Mouse (Mus musculus): ENCODE measurements at regions not wholly inside any gene's neighbourhood (a gene's known extent, or its start where the extent isn't known, plus 50 kb on each side); places are given as distances from the start of the nearest gene placed in this dataset.
A peak's percentile ranks its signal among the peaks of the same experiment; 100 is the strongest.

DNA sequence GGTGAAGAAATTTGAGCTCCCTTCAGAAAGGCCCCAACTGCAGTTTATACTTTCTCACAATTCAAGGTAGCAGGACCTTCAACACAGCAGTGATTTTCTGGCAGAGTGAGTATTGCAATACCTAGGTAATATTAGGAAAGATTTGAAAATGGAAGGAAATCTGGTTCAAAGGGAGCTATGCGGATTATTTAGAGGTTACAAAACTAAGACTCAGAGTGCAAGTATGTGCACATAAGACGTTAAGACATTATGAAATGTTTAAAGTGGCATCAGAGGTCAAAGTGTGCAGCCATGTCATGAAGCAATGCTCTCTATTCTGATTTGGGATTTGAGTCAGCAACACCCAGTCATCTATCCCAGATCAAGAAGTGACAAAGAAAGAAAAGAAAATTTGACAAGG, 164.6 kb downstream of the Ptn start:
- H3K9me3 ChIP-seq (replicated peaks; ENCODE audit: control insufficient read depth, low read length), result no peaks in the 10 kb centered on the region
- WGBS, result 28% methylated on average over 2 of the region's 2 CpGs

DNA sequence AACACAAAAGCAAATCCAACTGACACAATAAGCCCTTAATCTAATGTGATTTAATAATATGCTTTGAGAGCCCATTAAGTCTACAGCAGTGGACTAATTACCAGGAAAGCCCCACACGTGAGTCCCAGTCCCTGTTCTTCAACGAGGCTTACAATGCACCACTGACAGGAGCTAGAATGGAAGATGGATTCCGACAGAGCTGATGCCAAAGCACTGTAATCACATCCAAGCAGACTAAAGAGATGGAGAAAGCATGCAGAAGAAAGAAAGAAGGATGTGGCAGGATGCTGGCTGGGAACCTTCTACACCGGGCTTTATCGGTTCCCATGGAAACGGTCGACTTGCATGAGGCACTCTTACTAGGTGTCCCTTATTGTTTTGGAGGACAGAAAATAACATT, 165.1 kb downstream of the Ptn start:
- Histone ChIP-seq H3K27ac (ENCODE audit: low read depth, low read length) (peak overlapping the region; percentile 22; the same call in 1 of the 2 replicates), H3K27me3 (replicated peaks; ENCODE audit: control insufficient read depth, insufficient read depth, low read length) (no peaks in the 10 kb centered on the region), H3K4me3 (ENCODE audit: low read depth, low read length) (no peak overlapping the region), H3K4me2 (ENCODE audit: low read length) (no peak overlapping the region), H3K36me3 (ENCODE audit: control insufficient read depth, insufficient read depth, low read length) (no peaks in the 10 kb centered on the region), H3K9me3 (replicated peaks; ENCODE audit: control insufficient read depth, low read length) (no peaks in the 10 kb centered on the region), H3K4me1 (ENCODE audit: control insufficient read depth, insufficient read depth, low read length) (peaks cover 9% of the 10 kb centered on the region), H3K9ac (ENCODE audit: low read length) (no peak overlapping the region)
- 3% methylated on average over 7 of the region's 7 CpGs for WGBS
- DNase-seq (ENCODE audit: low spot score), result peak; percentile 94
- peak; percentile 98 for ATAC-seq

More for the DNA sequence above, 164.6 kb downstream of the Ptn start:
- no peak for ATAC-seq
- Histone ChIP-seq H3K27ac (ENCODE audit: low read depth, low read length) (peak overlapping the region; percentile 22; the same call in 1 of the 2 replicates), H3K4me2 (ENCODE audit: low read length) (no peak overlapping the region), H3K4me1 (ENCODE audit: control insufficient read depth, insufficient read depth, low read length) (peaks cover 9% of the 10 kb centered on the region), H3K4me3 (ENCODE audit: low read depth, low read length) (no peak overlapping the region), H3K9ac (ENCODE audit: low read length) (no peak overlapping the region), H3K36me3 (ENCODE audit: control insufficient read depth, insufficient read depth, low read length) (no peaks in the 10 kb centered on the region), H3K27me3 (replicated peaks; ENCODE audit: control insufficient read depth, insufficient read depth, low read length) (no peaks in the 10 kb centered on the region)
- no peak for DNase-seq (ENCODE audit: low spot score)

DNA sequence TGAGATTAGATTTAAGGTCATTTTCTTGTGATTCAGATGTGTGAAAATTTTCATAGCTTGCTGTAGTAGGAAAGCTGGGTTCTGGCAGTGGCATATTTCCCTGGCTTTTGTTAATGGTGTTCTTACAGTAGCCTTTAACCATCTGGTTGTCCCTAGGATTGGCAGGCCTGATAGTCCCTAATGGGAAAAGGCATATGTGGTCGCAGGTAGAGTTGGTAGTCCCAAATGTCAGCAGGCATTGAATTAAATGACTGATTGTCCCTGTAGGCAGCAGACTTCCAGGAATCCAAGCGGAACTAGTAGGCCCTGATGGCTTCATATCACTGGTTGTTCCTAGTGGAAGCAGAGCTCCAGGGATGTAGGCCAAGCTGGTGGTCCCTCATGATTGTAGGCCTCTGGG, 173.0 kb downstream of the Ptn start:
- H3K9ac ChIP-seq (ENCODE audit: low read length), result no peak overlapping the region
- DNase-seq (ENCODE audit: low spot score), result no peak
- 0 out of 2 replicates have a peak, but pooled peaks cover 4% of the 10 kb centered on the region for H3K9me3 ChIP-seq (replicated peaks; ENCODE audit: control insufficient read depth, low read length)
- H3K4me3 ChIP-seq (ENCODE audit: low read depth, low read length), result no peak overlapping the region
- no peak overlapping the region for H3K27ac ChIP-seq (ENCODE audit: low read depth, low read length)
- no peak overlapping the region for H3K4me2 ChIP-seq (ENCODE audit: low read length)
- no peaks in the 10 kb centered on the region for H3K27me3 ChIP-seq (replicated peaks; ENCODE audit: control insufficient read depth, insufficient read depth, low read length)
- 81% methylated on average over 2 of the region's 2 CpGs for WGBS
- no peaks in the 10 kb centered on the region for H3K36me3 ChIP-seq (ENCODE audit: control insufficient read depth, insufficient read depth, low read length)
- ATAC-seq, result no peak
- no peaks in the 10 kb centered on the region for H3K4me1 ChIP-seq (ENCODE audit: control insufficient read depth, insufficient read depth, low read length)

DNA sequence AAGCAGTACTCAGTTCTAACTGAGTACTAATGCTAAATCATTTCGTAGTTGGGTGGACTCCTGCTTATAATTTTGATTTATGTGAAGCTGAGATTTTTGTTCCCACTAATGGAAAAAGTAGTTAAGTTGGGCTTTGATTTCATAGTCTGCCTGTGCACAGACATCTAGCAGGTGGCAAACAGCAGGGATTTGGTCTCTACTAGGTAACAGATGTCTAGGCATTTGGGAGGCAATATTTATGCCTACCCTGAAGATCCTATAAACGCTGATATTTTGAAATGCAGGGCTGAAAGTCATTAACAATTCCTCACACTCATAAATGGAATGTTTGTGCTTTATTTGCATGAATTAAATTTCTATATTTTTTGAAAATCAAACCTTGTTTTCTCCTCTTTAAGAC, 182.4 kb downstream of the Ptn start:
- 71% methylated on average over 2 of the region's 2 CpGs for WGBS
- peak; percentile 51 for DNase-seq (ENCODE audit: low spot score)

DNA sequence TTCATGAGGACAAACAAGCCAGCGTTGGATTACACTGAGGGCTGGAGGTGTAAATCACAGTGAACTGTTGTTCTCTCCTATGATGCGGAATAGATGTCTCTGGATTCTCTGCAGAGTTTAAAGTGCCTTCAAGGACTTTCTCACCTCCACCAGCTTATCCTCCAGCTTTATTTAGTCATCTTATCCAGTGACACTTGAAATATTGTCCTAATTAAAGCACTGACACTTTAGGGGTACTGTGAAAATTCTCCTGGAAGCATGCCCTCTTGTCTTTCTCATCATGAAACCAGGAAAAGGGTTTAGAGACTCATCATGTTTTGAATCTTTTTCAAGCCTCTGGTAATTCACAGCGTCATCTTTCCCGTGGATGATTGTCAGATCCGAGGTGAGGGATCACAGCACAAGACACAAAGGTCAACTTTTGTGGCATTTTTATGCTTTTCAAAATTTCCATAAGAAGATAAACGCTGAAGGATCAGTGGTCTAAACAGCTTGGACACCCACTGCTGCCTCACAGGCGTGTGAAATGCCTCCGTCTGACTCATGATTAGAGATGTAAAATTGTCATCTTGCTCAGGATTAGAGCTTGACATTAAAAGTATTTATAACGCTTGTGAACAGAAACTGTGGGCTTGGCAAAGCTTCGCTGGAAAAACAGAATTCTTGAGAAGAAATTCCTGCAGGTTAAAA, 201.6 kb downstream of the Ptn start:
- DNase-seq (ENCODE audit: low spot score) (peak; percentile 30), ATAC-seq (no peak)
- Histone ChIP-seq H3K36me3 (ENCODE audit: control insufficient read depth, insufficient read depth, low read length) (no peaks in the 10 kb centered on the region), H3K4me2 (ENCODE audit: low read length) (no peak overlapping the region), H3K9ac (ENCODE audit: low read length) (no peak overlapping the region), H3K9me3 (replicated peaks; ENCODE audit: control insufficient read depth, low read length) (no peaks in the 10 kb centered on the region), H3K27me3 (replicated peaks; ENCODE audit: control insufficient read depth, insufficient read depth, low read length) (no peaks in the 10 kb centered on the region), H3K4me1 (ENCODE audit: control insufficient read depth, insufficient read depth, low read length) (0 out of 2 replicates have a peak, but pooled peaks cover 2% of the 10 kb centered on the region), H3K4me3 (ENCODE audit: low read depth, low read length) (no peak overlapping the region), H3K27ac (ENCODE audit: low read depth, low read length) (no peak overlapping the region)
- 57% methylated on average over 10 of the region's 10 CpGs for WGBS

More for the DNA sequence above, 182.4 kb downstream of the Ptn start:
- Histone ChIP-seq H3K4me1 (ENCODE audit: control insufficient read depth, insufficient read depth, low read length) (no peaks in the 10 kb centered on the region), H3K27me3 (replicated peaks; ENCODE audit: control insufficient read depth, insufficient read depth, low read length) (no peaks in the 10 kb centered on the region), H3K36me3 (ENCODE audit: control insufficient read depth, insufficient read depth, low read length) (no peaks in the 10 kb centered on the region), H3K9me3 (replicated peaks; ENCODE audit: control insufficient read depth, low read length) (no peaks in the 10 kb centered on the region), H3K4me3 (ENCODE audit: low read depth, low read length) (no peak overlapping the region), H3K9ac (ENCODE audit: low read length) (no peak overlapping the region), H3K27ac (ENCODE audit: low read depth, low read length) (no peak overlapping the region), H3K4me2 (ENCODE audit: low read length) (no peak overlapping the region)
- ATAC-seq, result no peak

DNA sequence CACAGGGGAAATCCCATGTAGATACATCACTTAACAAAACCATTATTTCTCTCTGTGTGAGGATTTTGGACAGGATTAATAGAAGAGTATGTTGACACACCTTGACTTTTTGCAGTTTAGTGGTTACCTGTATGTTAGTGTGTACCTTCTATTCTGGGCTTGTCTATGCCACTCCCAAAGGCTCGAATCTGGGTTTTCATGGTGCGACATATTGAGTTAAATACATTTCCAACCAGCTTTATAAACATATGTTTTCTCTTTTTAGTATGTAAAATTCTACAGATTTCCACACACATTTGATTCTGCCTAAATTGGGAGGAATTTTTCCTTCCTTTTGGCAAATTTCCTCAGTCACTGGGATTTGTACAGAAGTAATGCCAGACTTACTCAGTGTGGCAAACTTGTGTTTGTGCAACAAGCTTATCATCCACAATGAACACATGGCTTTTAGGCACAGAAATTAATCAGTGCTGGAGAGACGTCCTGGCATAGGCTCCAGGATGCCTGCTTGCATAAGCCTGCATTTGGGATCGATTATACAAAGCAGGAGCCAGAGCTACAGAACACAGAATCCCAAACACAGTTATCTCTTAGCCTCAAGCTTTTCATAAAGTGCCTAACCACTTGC, 204.3 kb downstream of the Ptn start:
- H3K9me3 ChIP-seq (replicated peaks; ENCODE audit: control insufficient read depth, low read length), result no peaks in the 10 kb centered on the region
- WGBS, result 66% methylated on average over 4 of the region's 4 CpGs
- no peak overlapping the region for H3K4me2 ChIP-seq (ENCODE audit: low read length)
- H3K27me3 ChIP-seq (replicated peaks; ENCODE audit: control insufficient read depth, insufficient read depth, low read length), result no peaks in the 10 kb centered on the region
- H3K4me1 ChIP-seq (ENCODE audit: control insufficient read depth, insufficient read depth, low read length), result 0 out of 2 replicates have a peak, but pooled peaks cover 2% of the 10 kb centered on the region
- DNase-seq (ENCODE audit: low spot score) (peak; percentile 88), ATAC-seq (peak; percentile 87; the same call in 1 of the 2 replicates)
- no peak overlapping the region for H3K4me3 ChIP-seq (ENCODE audit: low read depth, low read length)
- H3K27ac ChIP-seq (ENCODE audit: low read depth, low read length), result no peak overlapping the region
- H3K36me3 ChIP-seq (ENCODE audit: control insufficient read depth, insufficient read depth, low read length), result no peaks in the 10 kb centered on the region
- no peak overlapping the region for H3K9ac ChIP-seq (ENCODE audit: low read length)

DNA sequence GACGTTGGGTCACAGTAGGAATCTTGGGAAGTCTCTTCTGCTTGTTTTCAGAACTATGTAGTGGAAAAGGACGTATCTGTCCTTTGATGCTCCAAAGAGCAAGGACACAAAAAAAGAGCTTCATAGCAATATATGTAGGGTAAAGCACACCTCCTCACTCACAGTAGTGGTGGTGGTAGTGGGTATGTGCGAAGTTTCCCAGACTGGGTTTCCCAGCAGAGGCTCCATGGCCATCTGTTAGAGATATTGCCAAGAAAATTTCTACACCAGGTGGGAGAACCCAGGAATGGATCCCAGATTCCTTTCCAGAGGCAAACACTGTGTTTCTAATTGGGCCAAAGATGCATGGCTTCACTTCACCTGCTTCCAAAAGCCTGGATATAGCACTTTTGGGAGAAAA, 205.2 kb downstream of the Ptn start:
- H3K27me3 ChIP-seq (replicated peaks; ENCODE audit: control insufficient read depth, insufficient read depth, low read length), result no peaks in the 10 kb centered on the region
- H3K4me1 ChIP-seq (ENCODE audit: control insufficient read depth, insufficient read depth, low read length), result 0 out of 2 replicates have a peak, but pooled peaks cover 2% of the 10 kb centered on the region
- DNase-seq (ENCODE audit: low spot score), result peak; percentile 29
- WGBS, result 83% methylated on average over 3 of the region's 3 CpGs
- no peak overlapping the region for H3K27ac ChIP-seq (ENCODE audit: low read depth, low read length)
- no peaks in the 10 kb centered on the region for H3K9me3 ChIP-seq (replicated peaks; ENCODE audit: control insufficient read depth, low read length)
- ATAC-seq, result no peak
- no peak overlapping the region for H3K9ac ChIP-seq (ENCODE audit: low read length)
- H3K4me3 ChIP-seq (ENCODE audit: low read depth, low read length), result no peak overlapping the region
- H3K4me2 ChIP-seq (ENCODE audit: low read length), result no peak overlapping the region
- no peaks in the 10 kb centered on the region for H3K36me3 ChIP-seq (ENCODE audit: control insufficient read depth, insufficient read depth, low read length)

DNA sequence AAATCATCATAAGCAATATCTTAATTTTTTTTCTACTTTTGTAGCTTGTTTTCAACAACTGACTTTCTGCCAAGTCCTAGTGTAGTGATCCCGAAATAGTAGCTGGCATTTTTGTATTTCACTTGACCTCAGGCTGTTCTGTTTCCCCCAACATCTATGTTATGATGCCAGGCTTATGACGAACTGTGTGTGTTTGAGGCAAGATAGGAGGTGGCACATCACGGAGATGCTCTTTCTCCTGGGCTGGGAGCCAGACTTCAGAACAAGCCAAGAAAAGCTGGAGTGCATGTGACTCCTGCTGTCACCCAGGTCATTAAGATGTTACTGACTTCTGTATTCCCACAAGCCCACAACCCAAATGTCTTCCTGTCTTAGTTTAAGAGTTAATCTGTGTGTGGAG, 208.7 kb downstream of the Chrm2 start:
- Histone ChIP-seq H3K9ac (ENCODE audit: low read length) (no peak overlapping the region), H3K4me2 (ENCODE audit: low read length) (no peak overlapping the region), H3K27me3 (replicated peaks; ENCODE audit: control insufficient read depth, insufficient read depth, low read length) (no peaks in the 10 kb centered on the region), H3K27ac (ENCODE audit: low read depth, low read length) (no peak overlapping the region), H3K36me3 (ENCODE audit: control insufficient read depth, insufficient read depth, low read length) (no peaks in the 10 kb centered on the region), H3K9me3 (replicated peaks; ENCODE audit: control insufficient read depth, low read length) (no peaks in the 10 kb centered on the region), H3K4me1 (ENCODE audit: control insufficient read depth, insufficient read depth, low read length) (no peaks in the 10 kb centered on the region), H3K4me3 (ENCODE audit: low read depth, low read length) (no peak overlapping the region)
- no peak for ATAC-seq
- 57% methylated on average over 3 of the region's 3 CpGs for WGBS
- DNase-seq (ENCODE audit: low spot score), result peak; percentile 41

Data from forebrain, embryonic 14.5 days (tissue).